Mouse (Mus musculus) bone marrow macrophage, adult 2 months (primary cell): Measurements from ENCODE around the gene Gcm1.

Experiments
- CTCF ChIP-seq: IDR thresholded peaks from 2 replicates; pipeline ENCODE4 v1.5.1; 2012; ENCODE audit warnings: low read depth, mild to moderate bottlenecking, low read length, moderate library complexity
- POLR2A ChIP-seq: IDR thresholded peaks from 2 replicates; pipeline ENCODE4 v1.6.1; 2012; ENCODE audit warnings: mild to moderate bottlenecking, low read depth, low read length, borderline replicate concordance

GRCm38 (mm10) chr9:78010187-78010586, 41.5 kb upstream of the Gcm1 start:
- TF ChIP-seq CTCF (no peak), POLR2A (no peak)
